Mouse (Mus musculus): Measurements from ENCODE around the gene Creld2. TPM values are rescaled to one million over a fixed set of nuclear protein-coding genes. Genes with fewer than 3 reads are reported as not detected.
"Not testable (repeated sequence)": the region's sequence is repeated elsewhere in the genome, so short reads cannot be mapped to it uniquely, and the experiment has no call there.

The Creld2 gene
- polyA plus RNA-seq (2012; rRNA removed): 41.8 and 48.8 TPM in 2 replicates

DNA sequence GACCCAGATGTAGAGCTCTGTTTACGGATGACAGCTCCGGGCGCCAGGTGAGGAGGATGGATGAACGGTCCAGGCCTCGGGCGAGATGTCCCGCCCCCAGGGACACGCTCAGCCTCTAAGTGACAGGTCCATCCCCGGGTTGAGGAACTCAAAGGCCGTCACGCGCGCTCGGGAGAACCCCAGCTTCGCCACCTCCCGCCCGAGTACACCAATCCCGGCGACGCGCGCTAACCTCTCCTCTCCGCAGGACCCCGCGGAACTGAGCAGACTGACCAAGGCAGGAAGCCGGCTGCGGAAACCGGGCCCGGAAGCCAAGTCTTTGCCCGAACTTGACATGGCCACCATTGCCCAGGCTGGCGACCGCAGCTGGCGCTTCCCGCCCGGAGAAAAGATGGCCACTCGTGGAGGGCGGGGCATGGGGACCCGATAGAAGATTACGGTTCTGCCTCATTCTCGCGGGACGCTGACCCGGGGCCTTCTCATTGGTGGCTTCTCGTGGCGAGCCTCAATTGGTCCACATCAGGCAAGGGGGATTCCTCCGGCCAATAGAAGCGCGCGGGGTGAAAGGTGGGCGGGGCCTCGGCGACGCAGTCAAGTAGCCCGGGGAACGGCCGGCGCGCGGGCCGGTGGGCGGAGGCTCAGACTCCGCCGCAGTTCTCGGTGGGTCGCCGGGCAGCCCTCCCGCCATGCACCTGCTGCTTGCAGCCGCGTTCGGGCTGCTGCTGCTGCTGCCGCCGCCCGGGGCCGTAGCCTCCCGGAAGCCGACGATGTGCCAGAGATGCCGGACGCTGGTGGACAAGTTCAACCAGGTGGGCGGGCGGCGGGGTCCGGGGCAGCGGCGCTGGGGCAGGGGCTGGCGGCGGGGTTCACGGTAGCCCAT lies at the start of gene Creld2, which contains the start of gene Alg12:
Gene Creld2 (plus strand): TSS at position 621 of the 880 bp plus-strand sequence.
Gene Alg12 (minus strand): TSS at position 293 of the 880 bp plus-strand sequence.
- TF ChIP-seq CTCF (IDR thresholded peaks at IDR 0.05; ENCODE audit: borderline replicate concordance, extremely low read depth, insufficient read depth, insufficient read length): no peak
- peak; percentile 98 for TF ChIP-seq POLR2A (IDR thresholded peaks at IDR 0.05; ENCODE audit: borderline replicate concordance, extremely low read depth, insufficient read depth, insufficient read length, poor library complexity, severe bottlenecking)
- DNase-seq (ENCODE audit: low read depth): peak; percentile 100

DNA sequence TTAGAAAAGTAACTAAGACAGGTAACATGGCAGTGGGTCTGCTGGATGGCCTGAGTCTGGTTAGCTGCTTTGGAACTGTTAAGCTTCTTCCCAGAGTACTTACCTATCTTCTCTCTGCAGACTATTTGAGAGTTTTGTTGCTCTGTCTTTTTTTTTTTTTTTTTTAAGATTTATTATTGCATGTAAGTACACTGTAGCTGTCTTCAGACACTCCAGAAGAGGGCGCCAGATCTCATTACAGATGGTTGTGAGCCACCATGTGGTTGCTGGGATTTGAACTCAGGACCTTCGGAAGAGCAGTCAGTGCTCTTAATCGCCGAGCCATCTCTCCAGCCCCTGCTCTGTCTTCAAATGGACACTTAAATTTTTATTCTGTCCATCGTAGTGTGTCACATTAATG lies 44.8 kb upstream of the Creld2 start:
- not testable (repeated sequence) for DNase-seq (ENCODE audit: low read depth)

DNA sequence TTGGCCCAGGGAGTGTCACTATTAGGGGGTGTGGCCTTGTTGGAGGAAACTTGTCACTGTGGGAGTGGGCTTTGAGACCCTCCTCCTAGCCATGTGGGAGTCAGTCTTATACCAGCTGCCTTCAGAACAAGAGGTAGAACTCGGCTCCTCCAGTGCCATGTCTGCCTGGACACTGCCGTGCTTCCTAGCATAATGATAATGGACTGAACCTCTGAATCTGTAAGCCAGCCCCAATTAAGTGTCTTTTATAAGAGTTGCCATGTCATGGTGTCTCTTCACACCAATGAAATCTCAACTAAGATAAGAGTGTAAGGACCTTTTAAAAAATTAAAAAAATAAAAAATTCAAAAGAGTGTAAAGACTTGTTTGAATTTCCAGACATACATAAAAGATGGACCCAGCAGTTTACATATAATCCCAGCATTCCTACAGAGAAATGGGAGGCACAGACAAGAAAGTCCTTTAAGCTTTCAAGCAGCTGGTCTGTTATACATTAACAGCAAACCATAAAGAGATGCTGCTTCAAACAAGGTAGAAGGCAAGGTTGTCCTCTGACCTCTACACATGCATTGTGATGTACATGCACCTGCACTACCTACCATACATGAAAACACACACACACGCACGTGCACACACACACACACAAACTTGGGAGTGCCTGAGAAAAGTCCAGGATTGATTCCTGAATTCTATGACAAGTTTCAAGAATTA lies 27.2 kb upstream of the Creld2 start:
- no peak for DNase-seq (ENCODE audit: low read depth)
- TF ChIP-seq POLR2A (IDR thresholded peaks at IDR 0.05; ENCODE audit: borderline replicate concordance, extremely low read depth, insufficient read depth, insufficient read length, poor library complexity, severe bottlenecking) (no peak), CTCF (IDR thresholded peaks at IDR 0.05; ENCODE audit: borderline replicate concordance, extremely low read depth, insufficient read depth, insufficient read length) (no peak)

DNA sequence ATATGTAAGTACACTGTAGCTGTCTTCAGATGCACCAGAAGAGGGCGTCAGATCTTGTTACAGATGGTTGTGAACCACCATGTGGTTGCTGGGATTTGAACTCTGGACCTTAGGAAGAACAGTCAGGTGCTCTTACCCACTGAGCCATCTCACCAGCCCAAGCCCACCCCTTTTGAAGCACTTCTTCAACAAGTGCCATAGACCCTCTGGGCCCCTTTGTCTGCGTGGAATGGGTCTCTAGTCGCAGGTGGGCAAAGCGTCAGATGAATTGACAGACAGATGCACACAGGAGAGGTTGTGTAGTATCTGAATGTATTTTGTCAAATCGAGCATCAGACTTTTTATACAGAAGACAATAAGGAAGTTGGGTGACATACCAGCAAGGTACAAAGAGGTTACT lies 24.7 kb upstream of the Creld2 start:
- DNase-seq (ENCODE audit: low read depth): not testable (repeated sequence)

DNA sequence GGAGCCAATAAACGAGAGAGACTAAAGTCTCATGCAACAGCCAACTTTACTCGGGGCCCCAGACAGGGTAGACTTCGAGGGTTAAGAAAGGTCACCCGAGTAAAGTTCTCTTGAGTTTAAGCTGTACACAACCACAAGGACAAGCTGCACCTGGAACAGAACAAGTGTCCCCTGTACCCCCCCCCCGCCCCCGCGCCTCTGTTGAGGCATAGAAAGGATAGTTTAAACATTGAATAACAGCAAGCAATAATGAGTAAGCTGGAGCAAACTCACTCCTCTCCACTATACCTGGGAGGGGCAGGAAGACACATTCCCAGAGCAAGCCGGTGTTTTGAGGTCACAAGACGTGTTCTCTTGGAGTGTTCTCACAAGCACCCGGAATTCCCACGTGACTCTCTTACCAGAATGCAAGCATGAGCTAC lies 19.5 kb upstream of the Creld2 start:
- no peak for DNase-seq (ENCODE audit: low read depth)
- no peak for TF ChIP-seq POLR2A (IDR thresholded peaks at IDR 0.05; ENCODE audit: borderline replicate concordance, extremely low read depth, insufficient read depth, insufficient read length, poor library complexity, severe bottlenecking)

DNA sequence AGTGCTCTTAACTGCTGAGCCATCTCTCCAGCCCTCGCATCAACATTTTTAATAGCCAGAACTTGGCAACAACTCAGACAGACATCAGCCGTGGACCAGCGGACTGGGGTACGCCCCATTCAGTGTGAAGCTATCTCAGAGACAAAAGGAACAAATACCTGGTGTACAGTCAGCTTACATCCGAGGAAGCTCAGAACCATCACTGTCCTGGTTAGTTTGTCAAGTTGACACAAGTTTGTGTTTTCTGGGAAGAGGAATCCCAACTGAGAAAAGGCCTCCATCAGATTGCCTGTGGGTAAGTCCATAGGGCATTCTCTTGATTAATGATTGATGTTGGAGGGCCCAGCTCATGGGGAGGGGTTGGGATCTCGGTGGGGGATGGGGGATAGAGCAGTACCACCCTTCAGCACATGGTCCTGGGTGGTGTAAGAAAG lies 18.5 kb upstream of the Creld2 start:
- no peak for DNase-seq (ENCODE audit: low read depth)

DNA sequence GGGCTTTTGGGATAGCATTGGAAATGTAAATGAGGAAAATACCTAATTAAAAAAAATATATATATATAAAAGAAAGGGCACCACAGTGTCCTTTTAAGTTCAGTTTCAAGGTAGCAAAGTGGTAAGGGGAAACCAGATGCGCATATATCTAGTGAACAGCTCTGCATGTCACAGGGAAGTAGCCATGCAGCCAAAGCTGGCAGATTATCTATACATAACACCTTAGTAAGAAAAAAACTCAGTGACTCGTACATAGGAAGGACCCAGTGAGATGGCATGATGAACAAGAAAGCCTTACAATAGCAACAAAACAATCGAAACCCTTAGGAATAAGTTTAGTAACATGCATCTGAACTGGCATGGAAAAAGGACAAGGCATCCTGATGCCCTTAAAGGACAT lies 17.5 kb upstream of the Creld2 start:
- DNase-seq (ENCODE audit: low read depth): no peak
- no peak for TF ChIP-seq CTCF (IDR thresholded peaks at IDR 0.05; ENCODE audit: borderline replicate concordance, extremely low read depth, insufficient read depth, insufficient read length)
- TF ChIP-seq POLR2A (IDR thresholded peaks at IDR 0.05; ENCODE audit: borderline replicate concordance, extremely low read depth, insufficient read depth, insufficient read length, poor library complexity, severe bottlenecking): no peak

More for the DNA sequence above, 18.5 kb upstream of the Creld2 start:
- no peak for TF ChIP-seq POLR2A (IDR thresholded peaks at IDR 0.05; ENCODE audit: borderline replicate concordance, extremely low read depth, insufficient read depth, insufficient read length, poor library complexity, severe bottlenecking)
- TF ChIP-seq CTCF (IDR thresholded peaks at IDR 0.05; ENCODE audit: borderline replicate concordance, extremely low read depth, insufficient read depth, insufficient read length): no peak

DNA sequence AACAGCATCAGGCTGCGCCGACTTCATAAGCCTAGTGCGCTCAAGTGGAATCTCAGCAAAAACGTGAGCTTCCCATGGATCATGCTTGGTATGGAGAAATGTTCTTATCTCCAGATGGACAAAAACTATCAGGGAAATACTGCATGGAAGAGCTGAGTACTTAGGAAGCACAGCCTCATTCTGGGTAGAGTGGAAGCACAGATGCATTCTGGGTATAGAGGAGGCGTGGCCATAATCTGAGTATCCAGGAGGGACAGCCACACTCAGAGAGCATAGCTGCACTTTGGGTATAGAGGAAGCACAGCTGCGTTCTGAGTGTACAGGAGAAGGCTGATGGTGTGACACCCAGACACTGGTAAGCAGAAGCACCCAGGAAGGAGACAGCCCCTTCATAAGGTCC lies 17.1 kb upstream of the Creld2 start:
- TF ChIP-seq CTCF (IDR thresholded peaks at IDR 0.05; ENCODE audit: borderline replicate concordance, extremely low read depth, insufficient read depth, insufficient read length): no peak
- TF ChIP-seq POLR2A (IDR thresholded peaks at IDR 0.05; ENCODE audit: borderline replicate concordance, extremely low read depth, insufficient read depth, insufficient read length, poor library complexity, severe bottlenecking): no peak
- DNase-seq (ENCODE audit: low read depth): no peak

DNA sequence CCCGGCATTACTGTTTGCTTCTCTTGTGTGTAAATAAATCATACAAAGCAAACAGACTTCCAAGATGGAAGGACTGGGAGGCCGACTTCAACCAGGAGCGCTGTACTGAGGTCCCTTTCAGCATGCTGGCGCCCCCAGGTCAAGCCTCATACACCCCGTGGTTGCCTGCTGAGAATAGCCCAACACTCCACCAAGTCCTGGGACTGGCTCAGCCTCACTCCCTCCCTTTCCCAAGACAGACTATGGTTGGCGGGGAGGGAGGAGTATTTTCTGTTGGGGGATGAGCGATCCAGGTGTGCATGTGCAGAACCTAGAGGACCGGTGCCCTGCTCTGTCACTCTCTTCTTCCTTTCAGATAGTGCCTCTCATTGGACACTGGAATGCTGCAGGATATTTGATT lies 11.3 kb upstream of the Creld2 start:
- no peak for DNase-seq (ENCODE audit: low read depth)

DNA sequence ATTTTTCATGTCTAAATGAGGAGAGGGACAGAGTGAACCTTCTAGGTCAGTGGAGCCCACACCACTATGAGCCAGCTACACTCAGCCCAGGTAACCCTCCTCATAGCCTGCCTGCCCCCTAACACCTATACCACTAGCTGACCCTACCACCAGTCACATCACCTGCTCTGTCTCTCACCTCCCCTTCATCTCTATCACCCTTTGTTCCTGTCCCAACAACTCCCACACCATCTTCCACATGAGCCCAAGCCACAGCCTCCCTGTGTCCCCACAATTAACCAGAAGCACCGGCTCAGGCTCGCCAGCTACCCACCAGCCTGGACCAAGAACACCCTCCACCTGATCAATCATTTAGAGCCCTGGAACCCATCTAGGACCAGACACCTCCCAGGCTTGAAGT lies 9.1 kb upstream of the Creld2 start:
- TF ChIP-seq CTCF (IDR thresholded peaks at IDR 0.05; ENCODE audit: borderline replicate concordance, extremely low read depth, insufficient read depth, insufficient read length) (no peak), POLR2A (IDR thresholded peaks at IDR 0.05; ENCODE audit: borderline replicate concordance, extremely low read depth, insufficient read depth, insufficient read length, poor library complexity, severe bottlenecking) (no peak)
- no peak for DNase-seq (ENCODE audit: low read depth)

More for the DNA sequence above, 11.3 kb upstream of the Creld2 start:
- TF ChIP-seq POLR2A (IDR thresholded peaks at IDR 0.05; ENCODE audit: borderline replicate concordance, extremely low read depth, insufficient read depth, insufficient read length, poor library complexity, severe bottlenecking): no peak
- no peak for TF ChIP-seq CTCF (IDR thresholded peaks at IDR 0.05; ENCODE audit: borderline replicate concordance, extremely low read depth, insufficient read depth, insufficient read length)

DNA sequence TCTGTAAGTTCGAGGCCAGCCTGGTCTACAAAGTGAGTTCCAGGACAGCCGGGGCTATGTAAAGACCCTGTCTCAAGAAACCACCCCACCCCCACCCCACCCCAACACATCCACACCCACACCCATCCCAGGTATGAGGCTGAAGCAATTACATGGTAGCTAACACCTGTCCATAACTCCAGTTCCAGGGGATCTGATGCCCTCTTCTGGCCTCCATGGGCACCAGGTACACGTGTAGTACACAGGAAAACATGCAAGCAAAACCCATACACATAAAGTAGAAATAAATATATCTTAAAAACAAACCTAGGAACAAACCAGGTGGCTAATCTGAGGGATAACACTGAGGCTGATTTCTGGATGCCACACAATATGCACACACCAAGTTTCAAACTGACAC lies 6.2 kb upstream of the Creld2 start:
- no peak for TF ChIP-seq POLR2A (IDR thresholded peaks at IDR 0.05; ENCODE audit: borderline replicate concordance, extremely low read depth, insufficient read depth, insufficient read length, poor library complexity, severe bottlenecking)
- TF ChIP-seq CTCF (IDR thresholded peaks at IDR 0.05; ENCODE audit: borderline replicate concordance, extremely low read depth, insufficient read depth, insufficient read length): no peak
- DNase-seq (ENCODE audit: low read depth): no peak

DNA sequence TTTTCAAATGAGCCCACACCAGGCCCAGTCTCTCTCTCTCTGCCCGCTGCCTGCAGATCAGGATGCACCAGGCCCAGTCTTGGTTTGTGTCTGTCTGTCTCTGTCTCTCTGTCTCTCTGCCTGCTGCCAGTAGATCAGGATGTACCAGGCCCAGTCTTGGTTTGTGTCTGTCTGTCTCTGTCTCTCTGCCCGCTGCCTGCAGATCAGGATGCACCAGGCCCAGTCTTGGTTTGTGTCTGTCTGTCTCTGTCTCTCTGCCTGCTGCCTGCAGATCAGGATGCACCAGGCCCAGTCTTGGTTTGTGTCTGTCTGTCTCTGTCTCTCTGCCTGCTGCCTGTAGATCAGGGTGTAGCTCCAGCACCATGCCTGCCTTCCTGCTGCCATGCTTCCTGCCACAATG lies 5.6 kb upstream of the Creld2 start:
- not testable (repeated sequence) for DNase-seq (ENCODE audit: low read depth)
